Mouse (Mus musculus): Measurements from ENCODE around the gene Zdhhc9. TPM values are rescaled to one million over a fixed set of nuclear protein-coding genes. Genes with fewer than 3 reads are reported as not detected.
"Not testable (repeated sequence)": the region's sequence is repeated elsewhere in the genome, so short reads cannot be mapped to it uniquely, and the experiment has no call there.

The Zdhhc9 gene
- 5.2 and 5.3 TPM in 2 replicates for polyA plus RNA-seq (2014; fragmentation: Nextera tagmentation; extraction: Ambion mirVana)

GRCm38 (mm10) chrX:48208519-48209185, at the start of gene Zdhhc9:
TSS of gene Zdhhc9 (minus strand) at chrX:48208878.
- no peak within 1 kb of the TSS for H3K27ac ChIP-seq (ENCODE audit: low read depth, low read length)
- no peaks in the 10 kb centered on the region for H3K36me3 ChIP-seq (ENCODE audit: control insufficient read depth, insufficient read depth, low read length)

GRCm38 (mm10) chrX:48257011-48257410, 48.3 kb upstream of the Zdhhc9 start:
- no peaks in the 10 kb centered on the region for H3K27me3 ChIP-seq (ENCODE audit: control insufficient read depth, insufficient read depth, low read length)
- no peak for ATAC-seq (ENCODE audit: low FRiP score, low TSS enrichment)
- no peaks in the 10 kb centered on the region for H3K4me1 ChIP-seq (ENCODE audit: control insufficient read depth, insufficient read depth, low read length)
- peaks cover 6% of the 10 kb centered on the region; the same call in 1 of the 2 replicates for H3K36me3 ChIP-seq (ENCODE audit: control insufficient read depth, insufficient read depth, low read length)
- peak overlapping the region; percentile 53; the same call in 1 of the 2 replicates for H3K9ac ChIP-seq (ENCODE audit: low read depth, low read length)
- no peaks in the 10 kb centered on the region for H3K9me3 ChIP-seq (ENCODE audit: control insufficient read depth, low read length)
- H3K4me2 ChIP-seq (replicated peaks; ENCODE audit: low read depth, low read length): peak overlapping the region; percentile 47
- H3K27ac ChIP-seq (ENCODE audit: low read depth, low read length): peak overlapping the region; percentile 30; the same call in 1 of the 2 replicates
- 24% methylated on average over 16 of the region's 16 CpGs for WGBS
- H3K4me3 ChIP-seq (ENCODE audit: low read length): peak overlapping the region; percentile 52

More at GRCm38 (mm10) chrX:48208519-48209185, at the start of gene Zdhhc9:
- Histone ChIP-seq H3K4me2 (replicated peaks; ENCODE audit: low read depth, low read length) (peak within 1 kb of the TSS; percentile 51), H3K4me1 (ENCODE audit: control insufficient read depth, insufficient read depth, low read length) (no peaks in the 10 kb centered on the region), H3K9ac (ENCODE audit: low read depth, low read length) (peak within 1 kb of the TSS; percentile 51), H3K4me3 (ENCODE audit: low read length) (peak within 1 kb of the TSS; percentile 62), H3K27me3 (ENCODE audit: control insufficient read depth, insufficient read depth, low read length) (no peaks in the 10 kb centered on the region), H3K9me3 (ENCODE audit: control insufficient read depth, low read length) (no peaks in the 10 kb centered on the region)
- 22% methylated on average over 34 of the region's 34 CpGs for WGBS
- peak; percentile 99 for ATAC-seq (ENCODE audit: low FRiP score, low TSS enrichment)

- no peaks in the 10 kb centered on the region for H3K27me3 ChIP-seq (ENCODE audit: control insufficient read depth, insufficient read depth, low read length)
- ATAC-seq (ENCODE audit: low FRiP score, low TSS enrichment): peak; percentile 99
- H3K27ac ChIP-seq (ENCODE audit: low read depth, low read length): peak within 1 kb of the TSS; percentile 76; the same call in 1 of the 2 replicates
- H3K4me2 ChIP-seq (replicated peaks; ENCODE audit: low read depth, low read length): peak within 1 kb of the TSS; percentile 50
- H3K36me3 ChIP-seq (ENCODE audit: control insufficient read depth, insufficient read depth, low read length): peaks cover 1% of the 10 kb centered on the region; the same call in 1 of the 2 replicates
- H3K9ac ChIP-seq (ENCODE audit: low read depth, low read length): peak within 1 kb of the TSS; percentile 53; the same call in 1 of the 2 replicates
- H3K4me3 ChIP-seq (ENCODE audit: low read length): peak within 1 kb of the TSS; percentile 52
- no peaks in the 10 kb centered on the region for H3K4me1 ChIP-seq (ENCODE audit: control insufficient read depth, insufficient read depth, low read length)
- 12% methylated on average over 33 of the region's 33 CpGs for WGBS
- no peaks in the 10 kb centered on the region for H3K9me3 ChIP-seq (ENCODE audit: control insufficient read depth, low read length)
These were observed 47.9 kb upstream of the Zdhhc9 start, which contains the start of gene Utp14a for GRCm38 (mm10) chrX:48256468-48257007. TSS of gene Utp14a (plus strand) at chrX:48256862.

GRCm38 (mm10) chrX:48255830-48256428, 47.3 kb upstream of the Zdhhc9 start:
- Histone ChIP-seq H3K9ac (ENCODE audit: low read depth, low read length) (peak overlapping the region; percentile 28; the same call in 1 of the 2 replicates), H3K36me3 (ENCODE audit: control insufficient read depth, insufficient read depth, low read length) (no peaks in the 10 kb centered on the region), H3K27me3 (ENCODE audit: control insufficient read depth, insufficient read depth, low read length) (no peaks in the 10 kb centered on the region), H3K4me1 (ENCODE audit: control insufficient read depth, insufficient read depth, low read length) (no peaks in the 10 kb centered on the region), H3K9me3 (ENCODE audit: control insufficient read depth, low read length) (no peaks in the 10 kb centered on the region), H3K4me2 (replicated peaks; ENCODE audit: low read depth, low read length) (peak overlapping the region; percentile 50), H3K27ac (ENCODE audit: low read depth, low read length) (peak overlapping the region; percentile 76; the same call in 1 of the 2 replicates), H3K4me3 (ENCODE audit: low read length) (peak overlapping the region; percentile 52)
- WGBS: 27% methylated on average over 18 of the region's 18 CpGs
- peak; percentile 67 for ATAC-seq (ENCODE audit: low FRiP score, low TSS enrichment)

GRCm38 (mm10) chrX:48234417-48234816, 25.7 kb upstream of the Zdhhc9 start:
- Histone ChIP-seq H3K27ac (ENCODE audit: low read depth, low read length) (no peak overlapping the region), H3K9me3 (ENCODE audit: control insufficient read depth, low read length) (no peaks in the 10 kb centered on the region), H3K4me3 (ENCODE audit: low read length) (no peak overlapping the region), H3K4me1 (ENCODE audit: control insufficient read depth, insufficient read depth, low read length) (no peaks in the 10 kb centered on the region), H3K36me3 (ENCODE audit: control insufficient read depth, insufficient read depth, low read length) (no peaks in the 10 kb centered on the region), H3K9ac (ENCODE audit: low read depth, low read length) (no peak overlapping the region), H3K4me2 (replicated peaks; ENCODE audit: low read depth, low read length) (no peak overlapping the region), H3K27me3 (ENCODE audit: control insufficient read depth, insufficient read depth, low read length) (no peaks in the 10 kb centered on the region)
- 59% methylated on average over 7 of the region's 7 CpGs for WGBS
- ATAC-seq (ENCODE audit: low FRiP score, low TSS enrichment): no peak

GRCm38 (mm10) chrX:48226225-48226624, 17.5 kb upstream of the Zdhhc9 start:
- WGBS: 85% methylated on average over 7 of the region's 7 CpGs
- ATAC-seq (ENCODE audit: low FRiP score, low TSS enrichment): no peak
- H3K9ac ChIP-seq (ENCODE audit: low read depth, low read length): no peak overlapping the region

GRCm38 (mm10) chrX:48222706-48223105, 14.0 kb upstream of the Zdhhc9 start:
- H3K36me3 ChIP-seq (ENCODE audit: control insufficient read depth, insufficient read depth, low read length): no peaks in the 10 kb centered on the region
- H3K9me3 ChIP-seq (ENCODE audit: control insufficient read depth, low read length): no peaks in the 10 kb centered on the region
- 84% methylated on average over 7 of the region's 7 CpGs for WGBS
- no peaks in the 10 kb centered on the region for H3K4me1 ChIP-seq (ENCODE audit: control insufficient read depth, insufficient read depth, low read length)
- H3K27me3 ChIP-seq (ENCODE audit: control insufficient read depth, insufficient read depth, low read length): no peaks in the 10 kb centered on the region
- H3K4me2 ChIP-seq (replicated peaks; ENCODE audit: low read depth, low read length): no peak overlapping the region
- no peak for ATAC-seq (ENCODE audit: low FRiP score, low TSS enrichment)
- no peak overlapping the region for H3K27ac ChIP-seq (ENCODE audit: low read depth, low read length)
- H3K4me3 ChIP-seq (ENCODE audit: low read length): no peak overlapping the region
- no peak overlapping the region for H3K9ac ChIP-seq (ENCODE audit: low read depth, low read length)

More at GRCm38 (mm10) chrX:48226225-48226624, 17.5 kb upstream of the Zdhhc9 start:
- Histone ChIP-seq H3K4me2 (replicated peaks; ENCODE audit: low read depth, low read length) (no peak overlapping the region), H3K36me3 (ENCODE audit: control insufficient read depth, insufficient read depth, low read length) (no peaks in the 10 kb centered on the region), H3K4me3 (ENCODE audit: low read length) (no peak overlapping the region), H3K4me1 (ENCODE audit: control insufficient read depth, insufficient read depth, low read length) (no peaks in the 10 kb centered on the region), H3K9me3 (ENCODE audit: control insufficient read depth, low read length) (no peaks in the 10 kb centered on the region), H3K27ac (ENCODE audit: low read depth, low read length) (no peak overlapping the region), H3K27me3 (ENCODE audit: control insufficient read depth, insufficient read depth, low read length) (no peaks in the 10 kb centered on the region)

GRCm38 (mm10) chrX:48219468-48219867, 10.8 kb upstream of the Zdhhc9 start:
- Histone ChIP-seq H3K4me3 (ENCODE audit: low read length) (no peak overlapping the region), H3K9me3 (ENCODE audit: control insufficient read depth, low read length) (no peaks in the 10 kb centered on the region), H3K27me3 (ENCODE audit: control insufficient read depth, insufficient read depth, low read length) (no peaks in the 10 kb centered on the region), H3K4me1 (ENCODE audit: control insufficient read depth, insufficient read depth, low read length) (no peaks in the 10 kb centered on the region), H3K36me3 (ENCODE audit: control insufficient read depth, insufficient read depth, low read length) (no peaks in the 10 kb centered on the region), H3K9ac (ENCODE audit: low read depth, low read length) (no peak overlapping the region), H3K4me2 (replicated peaks; ENCODE audit: low read depth, low read length) (no peak overlapping the region), H3K27ac (ENCODE audit: low read depth, low read length) (no peak overlapping the region)
- no peak for ATAC-seq (ENCODE audit: low FRiP score, low TSS enrichment)
- WGBS: 85% methylated on average over 5 of the region's 5 CpGs

- not testable (repeated sequence) for H3K9me3 ChIP-seq (ENCODE audit: control insufficient read depth, low read length); ATAC-seq (ENCODE audit: low FRiP score, low TSS enrichment); H3K4me2 ChIP-seq (replicated peaks; ENCODE audit: low read depth, low read length); H3K36me3 ChIP-seq (ENCODE audit: control insufficient read depth, insufficient read depth, low read length); H3K9ac ChIP-seq (ENCODE audit: low read depth, low read length); H3K4me1 ChIP-seq (ENCODE audit: control insufficient read depth, insufficient read depth, low read length); H3K27me3 ChIP-seq (ENCODE audit: control insufficient read depth, insufficient read depth, low read length); H3K27ac ChIP-seq (ENCODE audit: low read depth, low read length); H3K4me3 ChIP-seq (ENCODE audit: low read length)
- 96% methylated on average over 2 of the region's 4 CpGs for WGBS
These were observed 1.1 kb upstream of the Zdhhc9 start for GRCm38 (mm10) chrX:48209746-48210145.
